Mouse (Mus musculus) liver, embryonic 15.5 days (tissue): ENCODE results near the gene Ctnnbip1. TPM values are rescaled to one million over a fixed set of nuclear protein-coding genes. Genes with fewer than 3 reads are reported as not detected.
"Not testable (repeated sequence)": the region's sequence is repeated elsewhere in the genome, so short reads cannot be mapped to it uniquely, and the experiment has no call there.

Experiments used
- ATAC-seq: fragments of 200-750 bp; cut with Nextera tagmentation; 2 replicates; pipeline ENCODE4 v1.8.0; 2017; ENCODE audit warnings: moderate number of reproducible peaks, mild to moderate bottlenecking, moderate library complexity; ENCODE audit not compliant: insufficient read depth
- H3K27ac ChIP-seq: fragments of 300-500 bp; sonication (generic); replicated peaks from 2 replicates; pipeline ENCODE4 v1.5.1; 2015; ENCODE audit warnings: mild to moderate bottlenecking, inconsistent platforms
- H3K27me3 ChIP-seq: fragments of 300-500 bp; sonication (generic); 2 replicates; pipeline ENCODE4 v1.6.1; 2015; ENCODE audit warnings: mild to moderate bottlenecking, inconsistent platforms
- H3K36me3 ChIP-seq: fragments of 300-500 bp; sonication (generic); replicated peaks from 2 replicates; pipeline ENCODE4 v1.6.1; 2015; ENCODE audit warnings: moderate library complexity, mild to moderate bottlenecking, inconsistent platforms
- H3K4me1 ChIP-seq: fragments of 300-500 bp; sonication (generic); replicated peaks from 2 replicates; pipeline ENCODE4 v1.6.1; 2015; ENCODE audit warnings: inconsistent platforms
- H3K4me2 ChIP-seq: fragments of 300-500 bp; sonication (generic); 2 replicates; pipeline ENCODE4 v1.6.1; 2015; ENCODE audit warnings: moderate library complexity, mild to moderate bottlenecking, inconsistent platforms
- H3K4me3 ChIP-seq: fragments of 300-500 bp; sonication (generic); replicated peaks from 2 replicates; pipeline ENCODE4 v1.5.1; 2015; ENCODE audit warnings: mild to moderate bottlenecking, inconsistent platforms
- H3K9ac ChIP-seq: fragments of 300-500 bp; sonication (generic); 2 replicates; pipeline ENCODE4 v1.6.1; 2015; ENCODE audit warnings: moderate library complexity, mild to moderate bottlenecking, inconsistent platforms
- H3K9me3 ChIP-seq: fragments of 300-500 bp; sonication (generic); replicated peaks from 2 replicates; pipeline ENCODE4 v1.6.1; 2016; ENCODE audit warnings: inconsistent platforms
- whole genome bisulfite sequencing: fragments of 180-500 bp; shearing (Covaris S2); methylation state at CpG from one replicate; pipeline ENCODE4 v1.1.7; 2015; ENCODE audit warnings: mixed read lengths; ENCODE audit not compliant: insufficient replicate concordance; 5-methylcytosine and 5-hydroxymethylcytosine counted together
- microRNA-seq: library from miRNA; unstranded; fragments of <30 nt; microRNA quantifications from one replicate; pipeline ENCODE4, GENCODE M21; 2016
- polyA plus RNA-seq: library from polyadenylated mRNA; unstranded; fragments of >200 nt; fragmentation: Nextera tagmentation; extraction: Ambion mirVana; gene quantifications from 2 replicates; pipeline ENCODE4 v1.2.1, GENCODE M21; 2015

The Ctnnbip1 gene
- polyA plus RNA-seq, 1 experiment from 2014 or later: 6.9 TPM

DNA sequence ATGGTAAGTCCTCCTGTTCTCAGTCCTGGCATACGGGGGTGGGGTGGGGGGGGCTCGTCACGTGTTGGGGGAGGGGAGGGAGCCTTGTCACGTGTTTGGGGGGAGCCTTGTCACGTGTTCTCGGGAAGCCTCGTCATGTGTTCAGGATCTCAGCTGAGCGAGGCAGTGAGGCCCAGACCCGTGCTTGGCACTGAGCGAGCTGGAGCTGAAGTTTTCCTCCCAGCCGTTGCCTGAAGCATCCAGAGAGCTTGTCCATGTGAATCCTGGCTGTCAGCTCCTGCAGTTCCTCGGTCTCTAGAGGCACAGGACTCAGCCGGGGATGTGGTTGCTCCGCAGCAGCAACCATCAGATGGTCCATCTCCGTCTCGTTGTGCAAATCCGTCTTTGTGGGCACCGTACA is 88.0 kb downstream of the Ctnnbip1 start:
- Histone ChIP-seq H3K36me3 (no peaks in the 10 kb centered on the region), H3K4me3 (no peak overlapping the region), H3K4me1 (no peaks in the 10 kb centered on the region), H3K4me2 (no peak overlapping the region), H3K9ac (no peak overlapping the region), H3K27ac (no peak overlapping the region), H3K9me3 (no peaks in the 10 kb centered on the region), H3K27me3 (no peaks in the 10 kb centered on the region)
- WGBS: 72% methylated on average over 18 of the region's 18 CpGs
- ATAC-seq: no peak

DNA sequence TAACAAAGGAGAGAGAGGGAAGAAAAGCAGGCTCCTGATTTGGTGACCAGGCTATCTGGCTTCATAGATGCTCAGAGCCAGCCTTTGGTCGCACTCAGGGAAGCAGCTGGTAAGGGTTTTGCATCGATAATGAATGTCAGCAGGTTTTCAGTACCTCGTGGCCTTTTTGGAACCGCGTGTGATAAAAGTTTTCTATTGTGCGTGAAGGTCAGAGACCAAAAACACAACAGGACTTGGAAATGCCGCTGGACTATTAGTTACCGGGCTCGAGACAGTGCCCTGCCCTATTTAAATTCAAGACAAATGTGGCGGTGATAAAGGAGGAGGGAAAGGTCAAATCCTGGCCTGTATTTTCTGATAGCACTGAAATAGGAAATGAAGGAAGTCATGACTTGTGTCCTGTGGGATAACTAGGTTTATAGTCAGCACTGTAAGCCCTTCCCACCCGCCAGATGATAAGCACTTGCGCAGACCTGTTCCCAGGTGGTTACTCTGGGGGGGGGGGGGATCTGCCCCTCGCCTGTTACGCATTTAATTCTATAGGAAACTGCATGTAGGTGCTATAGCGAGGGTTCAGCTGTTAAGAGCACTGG is 88.8 kb downstream of the Ctnnbip1 start:
- Histone ChIP-seq H3K4me3 (no peak overlapping the region), H3K27me3 (no peaks in the 10 kb centered on the region), H3K4me2 (no peak overlapping the region), H3K27ac (no peak overlapping the region), H3K4me1 (no peaks in the 10 kb centered on the region), H3K9me3 (no peaks in the 10 kb centered on the region), H3K36me3 (no peaks in the 10 kb centered on the region), H3K9ac (no peak overlapping the region)
- ATAC-seq: no peak
- 29% methylated on average over 15 of the region's 15 CpGs for WGBS

DNA sequence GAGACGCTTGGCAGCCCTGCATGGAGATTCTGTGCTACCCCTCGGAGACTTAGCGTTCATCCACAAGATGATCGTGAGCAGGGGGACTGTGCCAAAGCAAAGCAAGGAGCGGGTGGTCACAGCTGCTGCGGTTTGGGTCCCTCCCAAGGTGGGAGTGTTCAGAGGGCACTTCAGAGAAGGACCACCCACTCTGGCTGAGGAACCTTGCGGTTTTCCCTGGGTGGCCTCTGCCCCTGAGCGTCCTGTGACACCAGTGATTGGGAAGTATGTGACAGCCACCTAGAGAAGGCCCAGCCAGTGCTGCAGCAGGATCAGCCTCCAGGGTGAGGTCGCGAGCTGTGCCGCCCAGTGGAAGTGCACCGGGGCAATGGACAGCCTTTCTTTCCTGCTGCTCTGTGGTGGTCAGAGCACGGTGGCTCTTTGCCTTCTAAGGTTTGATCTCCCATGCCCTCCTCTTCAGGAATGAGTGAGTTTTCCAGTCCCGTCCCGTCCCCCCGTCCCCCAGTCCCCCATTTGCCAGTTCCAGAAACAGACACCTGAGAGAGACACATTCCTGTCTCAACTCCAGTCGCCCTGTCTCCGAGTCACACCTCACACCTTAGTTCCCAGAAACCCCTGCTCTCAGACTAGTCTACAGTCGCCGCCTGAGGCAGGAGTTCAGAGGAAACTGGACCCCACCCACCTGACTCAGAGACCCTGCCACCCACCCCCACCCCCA is 89.7 kb downstream of the Ctnnbip1 start:
- H3K27me3 ChIP-seq: no peaks in the 10 kb centered on the region
- H3K4me1 ChIP-seq: no peaks in the 10 kb centered on the region
- H3K9me3 ChIP-seq: no peaks in the 10 kb centered on the region
- no peaks in the 10 kb centered on the region for H3K36me3 ChIP-seq
- no peak overlapping the region for H3K4me3 ChIP-seq
- no peak overlapping the region for H3K27ac ChIP-seq
- no peak overlapping the region for H3K9ac ChIP-seq
- ATAC-seq: no peak
- 36% methylated on average over 20 of the region's 20 CpGs for WGBS
- H3K4me2 ChIP-seq: no peak overlapping the region

DNA sequence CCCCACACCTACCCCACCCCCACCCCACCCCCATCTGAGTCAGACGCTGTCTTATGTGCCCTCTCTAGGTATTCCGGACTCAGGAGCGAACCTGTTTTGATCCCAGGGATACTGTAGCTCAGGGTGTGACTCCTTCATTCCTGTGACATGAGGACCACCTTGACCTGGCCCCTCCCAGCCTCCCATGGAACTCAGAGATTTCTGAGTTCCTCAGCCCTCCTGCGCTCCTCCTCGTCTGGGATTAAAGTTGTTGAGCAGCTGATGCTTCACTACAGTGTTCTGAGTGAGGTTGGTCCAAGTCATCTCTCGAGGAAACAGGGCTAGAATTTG is 90.2 kb downstream of the Ctnnbip1 start:
- H3K9me3 ChIP-seq: no peaks in the 10 kb centered on the region
- ATAC-seq: no peak
- 74% methylated on average over 6 of the region's 6 CpGs for WGBS
- no peaks in the 10 kb centered on the region for H3K27me3 ChIP-seq
- no peak overlapping the region for H3K9ac ChIP-seq
- H3K4me2 ChIP-seq: no peak overlapping the region
- no peaks in the 10 kb centered on the region for H3K4me1 ChIP-seq
- H3K4me3 ChIP-seq: no peak overlapping the region
- H3K36me3 ChIP-seq: no peaks in the 10 kb centered on the region
- H3K27ac ChIP-seq: no peak overlapping the region

DNA sequence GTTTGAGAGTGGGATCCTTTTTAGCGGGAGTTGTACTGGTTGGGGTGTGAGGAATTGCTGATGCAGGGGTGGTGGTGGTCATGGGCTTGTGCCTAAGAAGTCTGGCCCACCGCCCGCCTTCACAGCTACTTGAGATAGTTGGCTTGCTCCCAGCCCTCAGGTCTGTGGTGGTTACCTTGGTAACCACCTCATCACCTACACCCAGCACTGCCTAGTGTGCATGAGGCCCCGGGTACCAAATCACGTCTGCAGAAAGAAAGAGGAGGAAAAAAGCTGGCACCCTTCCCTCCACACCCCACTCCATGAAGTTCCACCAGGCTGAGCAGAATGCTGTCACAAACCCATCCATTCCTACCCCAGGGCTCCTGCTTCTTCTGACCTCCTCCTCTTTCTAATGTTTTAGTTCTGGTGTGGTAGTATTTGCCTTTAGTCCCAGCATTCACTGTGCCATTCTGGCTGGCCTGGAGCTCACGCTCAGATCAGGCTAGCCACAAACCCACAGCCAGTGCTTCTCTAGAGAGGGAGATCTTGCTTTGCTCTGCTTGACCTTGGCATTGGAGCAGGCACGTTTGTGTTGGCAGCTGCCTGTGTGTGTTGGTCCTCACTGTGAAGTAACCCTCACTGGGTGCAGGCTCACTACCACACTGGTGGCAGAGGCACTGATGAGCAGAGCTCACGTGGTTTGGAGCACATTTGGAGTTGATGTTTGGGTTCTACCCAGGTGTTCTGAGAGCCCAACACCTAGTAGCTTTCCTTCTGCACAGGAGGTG is 91.4 kb downstream of the Ctnnbip1 start:
- H3K36me3 ChIP-seq: no peaks in the 10 kb centered on the region
- no peaks in the 10 kb centered on the region for H3K9me3 ChIP-seq
- no peaks in the 10 kb centered on the region for H3K4me1 ChIP-seq
- H3K4me3 ChIP-seq: no peak overlapping the region
- no peak overlapping the region for H3K4me2 ChIP-seq
- no peak overlapping the region for H3K27ac ChIP-seq
- WGBS: 56% methylated on average over 8 of the region's 8 CpGs
- H3K9ac ChIP-seq: no peak overlapping the region
- H3K27me3 ChIP-seq: no peaks in the 10 kb centered on the region; the same call in 1 of the 2 replicates
- ATAC-seq: no peak

DNA sequence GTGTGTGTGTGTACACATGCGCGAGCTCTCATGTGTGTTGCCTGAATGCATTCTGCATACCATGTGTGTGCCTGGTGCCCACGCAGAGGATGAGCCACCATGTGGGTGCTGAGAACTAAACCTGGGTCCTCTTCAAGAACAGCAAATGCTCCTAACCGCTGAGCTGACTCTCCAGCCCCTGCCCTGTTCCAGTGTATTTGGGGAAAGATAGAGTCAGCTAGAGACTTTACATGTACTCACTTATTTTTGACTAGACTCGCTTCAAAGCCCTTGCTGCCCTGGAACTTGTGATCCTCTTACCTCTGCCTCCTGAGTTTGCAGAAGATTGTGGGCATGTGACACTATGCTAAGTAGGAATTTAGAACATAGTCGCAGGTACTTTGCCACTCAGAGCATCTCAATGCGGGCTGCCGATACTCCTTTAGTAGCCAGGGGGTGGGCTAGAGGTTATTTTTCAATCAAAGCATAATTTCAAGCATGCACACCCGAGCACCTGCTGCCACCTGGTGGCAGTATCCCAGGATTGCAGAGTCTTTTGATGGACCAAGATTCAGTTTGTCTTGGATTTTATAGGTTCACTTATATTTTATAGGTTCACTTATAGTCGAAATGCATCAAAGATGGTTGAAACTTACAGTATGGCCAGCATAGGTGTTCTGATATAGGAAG is 93.5 kb downstream of the Ctnnbip1 start:
- Histone ChIP-seq H3K36me3 (no peaks in the 10 kb centered on the region), H3K9me3 (no peaks in the 10 kb centered on the region), H3K27ac (no peak overlapping the region), H3K4me1 (no peaks in the 10 kb centered on the region), H3K27me3 (no peaks in the 10 kb centered on the region; the same call in 1 of the 2 replicates), H3K4me3 (no peak overlapping the region), H3K4me2 (no peak overlapping the region), H3K9ac (no peak overlapping the region)
- no peak for ATAC-seq
- 39% methylated on average over 10 of the region's 10 CpGs for WGBS

DNA sequence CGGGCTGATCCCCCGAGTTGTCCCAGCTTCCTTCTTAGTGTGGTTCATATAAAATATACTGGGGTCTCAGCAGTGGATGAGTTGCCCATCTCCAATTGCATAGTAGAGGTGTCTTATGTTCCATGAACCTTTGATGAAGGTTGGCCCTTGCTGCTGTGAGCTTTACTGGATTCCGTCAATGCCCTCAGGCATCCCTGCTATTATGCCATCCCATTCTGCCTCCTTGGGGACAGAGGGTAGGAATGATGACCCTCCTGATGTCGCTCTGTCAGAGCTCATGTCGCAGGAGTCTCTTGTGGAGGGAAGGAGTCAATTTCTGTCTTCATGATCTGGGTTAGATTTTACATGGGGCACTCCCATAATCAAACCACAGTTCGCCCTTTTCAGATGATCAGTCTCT is 95.5 kb downstream of the Ctnnbip1 start:
- WGBS: 59% methylated on average over 6 of the region's 6 CpGs
- not testable (repeated sequence) for ATAC-seq, H3K27ac ChIP-seq, H3K4me2 ChIP-seq, H3K9me3 ChIP-seq, H3K36me3 ChIP-seq, H3K4me1 ChIP-seq, H3K4me3 ChIP-seq, H3K9ac ChIP-seq, H3K27me3 ChIP-seq

DNA sequence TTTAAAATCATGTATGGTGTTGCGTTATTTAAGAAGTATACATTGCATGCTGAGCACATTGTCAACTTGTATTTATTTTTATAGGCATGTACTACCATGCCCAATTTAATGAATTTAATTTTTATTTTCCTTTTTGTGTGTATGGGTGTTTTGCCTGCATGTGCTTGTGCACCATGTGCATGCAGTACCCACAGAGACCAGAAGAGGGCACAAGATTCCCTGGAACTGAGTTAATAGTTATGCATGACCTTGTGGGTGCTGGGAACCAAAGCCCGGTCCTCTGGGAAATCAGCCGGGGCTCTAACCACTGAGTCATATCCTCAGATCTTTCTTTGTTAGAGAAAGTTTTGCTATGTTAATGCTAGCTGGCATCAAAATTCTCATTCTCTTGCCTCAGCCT is 96.8 kb downstream of the Ctnnbip1 start:
- no peak for ATAC-seq
- H3K36me3 ChIP-seq: no peaks in the 10 kb centered on the region
- WGBS: 82% methylated on average over 3 of the region's 3 CpGs

More for the DNA sequence above, 96.8 kb downstream of the Ctnnbip1 start:
- no peaks in the 10 kb centered on the region; the same call in 1 of the 2 replicates for H3K27me3 ChIP-seq
- H3K4me3 ChIP-seq: no peak overlapping the region
- no peak overlapping the region for H3K4me2 ChIP-seq
- no peak overlapping the region for H3K9ac ChIP-seq
- H3K9me3 ChIP-seq: no peaks in the 10 kb centered on the region
- H3K27ac ChIP-seq: no peak overlapping the region
- no peaks in the 10 kb centered on the region for H3K4me1 ChIP-seq

Small RNAs within 50 kb of the gene (microRNA-seq; reads per million reads assigned to microRNA genes)
- gene Mir5616: not detected

Other genes starting within 250 kb of the Ctnnbip1 start
- 5.6 and 6.0 TPM in 2 replicates for gene Kif1b, start 210.5 kb upstream of the Ctnnbip1 start, polyA plus RNA-seq
- gene Ube4b, start 91.5 kb upstream of the Ctnnbip1 start, polyA plus RNA-seq: 10.2 and 14.8 TPM in 2 replicates
- not detected in 2 replicates for gene Rbp7, start 63.3 kb upstream of the Ctnnbip1 start, polyA plus RNA-seq
- gene Tmem274, start 40.9 kb upstream of the Ctnnbip1 start, polyA plus RNA-seq: 0.20 TPM in 1 of 2 replicates, not detected in the other
- 5.1 and 5.3 TPM in 2 replicates for gene Nmnat1, start 33.0 kb upstream of the Ctnnbip1 start, polyA plus RNA-seq
- 10.3 and 11.9 TPM in 2 replicates for gene Lzic, start 33.0 kb upstream of the Ctnnbip1 start, polyA plus RNA-seq
- 2.0 and 2.5 TPM in 2 replicates for gene Clstn1, start 68.2 kb downstream of the Ctnnbip1 start, polyA plus RNA-seq
- 7.2 and 7.3 TPM in 2 replicates for gene Pik3cd, start 184.3 kb downstream of the Ctnnbip1 start, polyA plus RNA-seq
- 6.6 and 6.8 TPM in 2 replicates for gene Tmem201, start 219.8 kb downstream of the Ctnnbip1 start, polyA plus RNA-seq